Mouse (Mus musculus): Measurements from ENCODE around the gene Gm45140. TPM values are rescaled to one million over a fixed set of nuclear protein-coding genes. Genes with fewer than 3 reads are reported as not detected.

The Gm45140 gene
- total RNA-seq, 2 experiments from 2014 or later, result 4.1 to 4.2 TPM

DNA sequence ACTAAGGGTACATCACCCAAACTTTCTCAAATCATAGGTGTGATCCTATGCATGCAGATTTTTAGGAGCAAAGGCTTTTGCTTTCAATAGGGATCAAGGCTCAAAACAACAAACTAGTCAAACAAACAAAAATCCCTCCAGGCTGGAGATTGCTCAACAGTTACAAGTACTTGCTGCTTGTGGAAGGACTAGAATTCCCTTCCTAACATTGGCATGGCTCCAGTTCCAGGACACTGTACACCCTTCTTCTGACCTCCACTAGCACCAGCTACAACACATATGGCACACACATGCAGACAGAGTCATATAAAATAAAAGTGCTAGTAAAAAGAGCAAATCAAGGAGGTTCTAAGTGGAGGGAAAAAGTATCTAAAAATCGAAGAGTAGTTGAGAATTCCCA is 11.2 kb upstream of the Gm45140 start:
- no peak for DNase-seq (ENCODE audit: low spot score in 2 of 2)

GRCm38 (mm10) chr6:87845031-87845695 is 9.6 kb upstream of the Gm45140 start:
- no peak for DNase-seq (ENCODE audit: low spot score in 2 of 2)

DNA sequence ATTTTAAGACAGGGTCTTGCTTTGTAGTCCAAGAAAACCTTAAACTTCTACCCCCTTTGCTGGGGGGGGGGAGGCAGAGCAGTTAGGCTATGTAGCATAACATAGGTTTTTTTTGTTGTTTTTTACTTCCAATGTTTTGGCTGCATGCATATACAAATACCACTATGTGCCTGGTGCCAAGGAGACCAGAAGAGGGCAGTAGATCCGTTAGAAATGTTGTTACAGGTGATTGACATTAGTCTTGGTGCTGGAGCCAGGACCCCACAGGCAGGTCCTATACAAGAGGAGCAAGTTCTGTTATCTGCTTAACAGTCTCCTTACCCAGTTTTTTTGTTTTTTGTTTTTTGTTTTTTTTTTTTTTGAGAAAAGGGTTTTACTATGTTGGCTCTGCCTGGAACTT is 6.7 kb upstream of the Gm45140 start:
- DNase-seq (ENCODE audit: low spot score in 2 of 2), result no peak

DNA sequence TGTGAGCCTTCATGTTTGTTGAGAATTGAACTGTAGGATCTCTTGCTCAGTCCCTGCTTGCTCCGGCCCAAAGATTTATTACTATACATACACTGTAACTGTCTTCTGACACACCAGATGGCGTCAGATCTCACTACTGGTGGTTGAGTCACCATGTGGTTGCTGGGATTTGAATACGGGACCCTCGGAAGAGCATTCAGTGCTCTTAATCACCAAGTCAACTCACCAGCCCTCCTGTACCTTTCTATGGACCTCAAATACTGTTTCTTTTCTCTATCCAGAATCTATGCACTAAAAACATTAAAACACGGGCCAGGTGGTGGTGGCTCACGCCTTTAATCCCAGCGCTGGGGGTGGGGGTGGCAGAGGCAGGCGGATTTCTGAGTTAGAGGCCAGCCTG is 6.0 kb upstream of the Gm45140 start:
- no peak for DNase-seq (ENCODE audit: low spot score in 2 of 2)

DNA sequence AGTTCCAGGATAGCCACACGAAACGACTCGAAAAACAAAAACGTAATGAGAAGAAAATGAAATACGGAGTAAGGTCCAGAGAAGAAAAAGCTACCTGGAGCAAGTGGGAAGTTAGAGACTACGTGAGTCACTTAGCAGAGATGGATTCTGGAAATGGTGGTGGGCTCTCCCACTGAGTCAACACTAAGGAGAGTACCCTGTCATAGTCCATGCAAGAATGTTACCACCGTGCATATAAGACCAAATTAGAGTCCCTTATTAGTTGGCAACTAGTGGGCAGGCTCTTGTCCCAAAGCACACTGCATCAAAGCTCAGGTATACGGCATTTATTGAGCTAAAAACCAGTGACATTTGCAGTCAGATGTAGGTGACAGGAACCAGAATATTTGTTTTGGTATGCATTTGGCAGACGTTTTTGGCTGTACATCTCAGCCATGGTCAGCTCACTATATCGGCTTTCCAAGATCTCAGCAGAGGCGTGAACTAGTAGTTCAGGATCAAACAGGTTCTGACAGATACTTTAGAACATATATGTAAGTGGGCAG is 4.3 kb upstream of the Gm45140 start:
- DNase-seq (ENCODE audit: low spot score in 2 of 2), result no peak

DNA sequence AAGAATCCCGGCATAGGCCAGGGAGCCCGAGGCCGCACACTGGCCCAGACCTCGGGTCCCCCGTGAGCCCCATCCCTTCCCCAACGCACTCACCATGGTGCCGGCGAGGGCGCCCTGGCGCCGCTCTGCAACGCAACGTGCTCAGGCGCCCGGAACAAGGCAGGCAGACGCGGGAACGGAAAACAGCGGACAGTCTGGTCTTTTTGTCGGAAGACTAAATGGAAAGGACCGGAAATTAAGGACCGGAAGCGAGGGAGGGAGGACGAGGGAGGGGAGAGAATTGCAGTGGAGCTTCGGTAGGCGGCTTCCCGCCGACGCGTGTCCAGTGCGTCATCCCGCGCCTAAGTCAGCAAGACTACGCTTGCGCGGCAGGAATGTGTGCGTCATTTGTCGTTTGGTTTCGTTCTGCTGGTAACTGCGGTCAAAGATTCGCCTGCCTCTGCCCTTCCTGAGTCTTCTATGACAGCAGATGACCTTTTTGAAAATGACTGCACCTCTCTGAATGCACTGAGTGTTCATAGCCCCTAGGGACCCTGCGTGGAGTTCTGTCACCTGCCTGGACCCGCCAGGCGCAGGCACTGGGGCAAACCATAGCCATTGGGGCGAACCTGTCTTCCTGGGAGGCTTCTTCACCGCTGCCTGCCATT is 3.1 kb upstream of the Gm45140 start, which contains the start of gene Isy1:
TSS of gene Isy1 (minus strand) at position 248 of the 647 bp plus-strand sequence.
- peak; percentile 77 to 89 for DNase-seq (ENCODE audit: low spot score in 2 of 2)

- no peak for DNase-seq (ENCODE audit: low spot score in 2 of 2)
Measured at GRCm38 (mm10) chr6:87820366-87820765, 15.2 kb downstream of the Gm45140 start.

DNA sequence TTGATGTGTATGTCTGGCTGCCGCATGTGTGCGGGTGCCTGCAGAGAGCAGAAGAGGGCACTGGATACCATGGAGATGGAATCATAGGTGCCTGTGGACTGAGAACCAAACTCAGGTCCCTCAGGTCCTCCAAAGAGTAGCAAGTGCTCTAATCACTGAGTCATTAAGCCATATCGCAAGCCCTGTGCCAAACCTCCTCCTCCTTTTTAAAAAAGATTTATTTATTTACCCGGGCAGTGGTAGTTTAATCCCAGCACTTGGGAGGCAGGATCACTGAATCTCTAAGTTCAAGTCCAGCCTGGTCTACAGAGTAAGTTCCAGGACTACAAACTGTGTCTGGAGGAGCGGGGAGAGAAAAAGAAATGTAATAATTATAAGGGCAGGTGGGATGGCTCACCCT is 21.1 kb downstream of the Gm45140 start:
- no peak for DNase-seq (ENCODE audit: low spot score in 2 of 2)

DNA sequence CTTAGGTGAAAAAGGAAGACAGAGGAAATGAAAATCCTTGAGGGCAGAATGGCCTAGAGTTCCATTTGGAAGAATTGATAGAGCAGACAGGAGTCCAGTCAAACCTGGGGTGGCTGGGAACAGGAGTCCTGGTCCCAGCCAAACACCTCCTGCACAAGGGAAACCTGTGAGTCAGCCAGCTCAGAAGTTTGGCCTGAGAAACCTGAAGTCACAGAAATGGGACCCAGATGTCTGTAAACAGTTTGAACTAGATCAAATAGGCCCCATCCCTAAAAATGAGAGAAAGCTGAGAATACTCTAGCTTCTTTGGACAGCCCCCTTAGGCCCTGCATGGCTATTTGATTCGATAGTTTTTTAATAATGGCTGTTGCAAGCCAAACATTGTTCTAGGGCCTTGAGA is 22.9 kb downstream of the Gm45140 start:
- DNase-seq (ENCODE audit: low spot score in 2 of 2), result no peak

GRCm38 (mm10) chr6:87811675-87812338 is 23.8 kb downstream of the Gm45140 start, which contains the start of gene Rab43:
TSS of gene Rab43 (minus strand) at chr6:87812164.
- peak; percentile 87 to 93 for DNase-seq (ENCODE audit: low spot score in 2 of 2)

GRCm38 (mm10) chr6:87810713-87811669 is 24.6 kb downstream of the Gm45140 start:
- peak; percentile 48 to 68 for DNase-seq (ENCODE audit: low spot score in 2 of 2)

DNA sequence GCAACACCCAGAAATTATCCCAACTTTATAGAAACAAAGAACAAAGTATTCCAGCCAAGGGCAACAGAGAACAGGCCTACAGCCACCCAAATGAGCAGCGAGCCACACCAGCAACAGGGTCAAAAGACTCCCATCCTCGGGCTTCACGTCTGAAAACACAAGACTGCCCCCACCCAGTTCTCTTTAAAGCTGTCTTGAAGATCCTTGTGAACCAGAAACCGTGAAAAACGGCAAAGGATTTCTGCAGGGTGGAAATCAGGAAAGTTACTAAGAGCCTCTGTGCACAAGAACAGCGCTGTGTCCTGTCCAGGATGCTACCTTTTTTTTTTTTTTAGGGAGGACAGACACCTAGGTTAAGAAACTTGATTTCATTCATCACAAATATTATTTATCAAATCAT is 25.3 kb downstream of the Gm45140 start:
- no peak for DNase-seq (ENCODE audit: low spot score in 2 of 2)

DNA sequence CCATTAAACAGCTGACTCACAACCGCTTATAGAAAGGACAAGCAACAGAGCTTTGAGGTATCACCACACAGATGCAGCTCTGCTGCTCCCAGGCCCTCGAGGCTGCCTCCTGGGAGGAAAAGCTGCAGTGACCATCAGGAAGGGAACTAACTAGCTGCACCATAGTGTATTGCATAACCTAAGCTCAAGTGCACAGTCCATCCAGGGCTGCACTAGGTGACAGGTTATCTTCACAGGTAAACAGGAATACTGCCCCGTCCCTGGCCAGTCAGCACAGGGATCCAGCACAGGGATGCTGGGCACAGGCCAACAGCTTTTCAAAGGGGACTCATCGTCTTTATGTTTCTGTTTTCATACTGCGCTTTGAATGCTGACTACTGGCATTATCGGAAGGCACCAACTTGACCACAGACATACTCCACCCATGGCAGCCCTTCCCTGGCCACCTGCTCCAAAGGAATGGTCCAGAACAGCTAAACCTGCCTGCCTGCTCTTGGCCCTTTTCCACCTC is 25.9 kb downstream of the Gm45140 start:
- DNase-seq (ENCODE audit: low spot score in 2 of 2), result no peak

DNA sequence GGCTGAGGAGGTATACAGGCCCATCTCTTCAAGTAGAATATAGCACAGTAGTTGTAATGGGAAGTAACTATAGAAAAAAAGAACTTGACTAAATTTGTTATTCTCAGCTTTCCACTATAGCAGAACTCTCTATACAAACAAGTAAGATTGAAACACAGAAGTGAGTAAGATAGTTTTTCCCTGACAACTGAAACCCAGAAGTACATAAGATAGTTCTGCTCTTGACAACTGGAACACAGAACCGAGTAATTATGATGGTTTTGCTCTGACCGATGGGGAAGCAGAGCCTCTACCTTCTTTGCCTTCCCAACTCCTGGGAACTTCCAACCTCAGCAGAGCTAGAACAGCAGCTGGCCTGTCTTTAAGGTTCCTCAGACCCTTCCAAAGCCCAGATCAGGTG is 26.5 kb downstream of the Gm45140 start:
- DNase-seq (ENCODE audit: low spot score in 2 of 2), result no peak

DNA sequence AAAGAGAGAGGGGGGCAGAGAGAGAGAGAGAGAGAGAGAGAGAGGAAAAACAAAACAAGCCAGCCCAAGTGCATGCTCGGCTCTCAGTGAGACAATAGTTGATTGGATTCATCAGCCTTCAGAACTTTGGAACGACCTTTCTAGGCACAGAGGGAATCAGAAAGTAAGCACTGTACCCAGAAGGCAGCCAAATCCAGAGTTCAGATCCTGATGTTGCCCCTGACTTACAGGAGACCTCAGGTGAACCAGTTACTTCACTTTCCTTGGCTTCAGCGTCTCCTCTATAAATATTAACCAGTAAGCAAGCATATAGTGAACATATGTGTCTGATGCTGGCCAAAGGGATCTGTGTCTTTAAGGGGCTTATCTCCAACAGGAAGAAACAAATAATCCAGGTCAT is 27.1 kb downstream of the Gm45140 start:
- no peak for DNase-seq (ENCODE audit: low spot score in 2 of 2)

DNA sequence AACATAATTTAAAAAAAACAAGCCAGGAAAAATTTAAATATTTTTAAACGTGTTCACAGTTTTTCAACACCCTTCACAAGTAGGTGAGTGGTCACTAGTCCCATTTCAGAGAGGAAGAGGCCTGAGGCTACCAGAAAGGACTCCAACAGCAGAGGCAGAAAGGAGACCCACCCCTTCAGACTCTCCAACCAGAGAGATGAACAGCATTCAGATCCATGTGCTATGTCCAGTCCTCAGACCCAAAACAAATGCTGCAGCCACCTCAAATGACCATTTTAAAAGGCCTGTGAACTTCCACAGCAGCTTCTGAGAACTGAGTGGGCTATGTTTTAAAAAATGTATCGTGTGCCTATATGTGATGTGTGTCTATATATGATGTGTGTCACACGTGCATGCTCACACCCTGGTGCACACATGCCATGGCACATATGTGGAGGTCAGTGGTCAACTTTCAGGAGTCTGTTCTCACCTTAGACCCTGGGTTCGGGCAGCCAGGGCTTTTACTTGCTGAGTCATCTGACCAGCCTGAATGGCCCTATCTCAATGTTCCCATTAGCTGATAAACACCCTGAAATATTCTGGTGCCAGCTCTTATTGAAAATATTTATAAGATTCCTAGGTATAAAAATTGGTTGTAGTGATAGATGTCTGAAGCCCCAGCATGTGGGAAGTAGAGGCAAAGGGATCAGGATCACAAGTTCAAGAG is 27.7 kb downstream of the Gm45140 start:
- DNase-seq (ENCODE audit: low spot score in 2 of 2), result no peak

GRCm38 (mm10) chr6:87806857-87807256 is 28.7 kb downstream of the Gm45140 start:
- no peak for DNase-seq (ENCODE audit: low spot score in 2 of 2)

- no peak for DNase-seq (ENCODE audit: low spot score in 2 of 2)
Measured at GRCm38 (mm10) chr6:87806028-87806427, 29.6 kb downstream of the Gm45140 start.

GRCm38 (mm10) chr6:87805448-87805847 is 30.1 kb downstream of the Gm45140 start:
- DNase-seq (ENCODE audit: low spot score in 2 of 2), result no peak

- DNase-seq (ENCODE audit: low spot score in 2 of 2), result no peak
Measured at GRCm38 (mm10) chr6:87804886-87805285, 30.7 kb downstream of the Gm45140 start.
